Mouse (Mus musculus): ENCODE results near the gene Mpv17l2.

- no peak for TF ChIP-seq CTCF (IDR thresholded peaks at IDR 0.05; ENCODE audit: low read depth, low read length)
- no peak for TF ChIP-seq POLR2AphosphoS5 (IDR thresholded peaks at IDR 0.05; ENCODE audit: insufficient replicate concordance, low read depth, low read length)
Measured at GRCm38 (mm10) chr8:70775227-70775626, 14.5 kb upstream of the Mpv17l2 start.

All from G1E (cell line).